Mouse (Mus musculus) heart, postnatal 0 days (tissue): ENCODE measurements at regions not wholly inside any gene's neighbourhood (a gene's known extent, or its start where the extent isn't known, plus 50 kb on each side); places are given as distances from the start of the nearest gene placed in this dataset.

Source experiments
- ATAC-seq: fragments of 200-750 bp; cut with Nextera tagmentation; 2 replicates; pipeline ENCODE4 v1.8.0; 2017; ENCODE audit warnings: low read depth, moderate number of reproducible peaks, moderate library complexity; ENCODE audit not compliant: insufficient read depth
- DNase-seq: peaks from one replicate; pipeline ENCODE4 v3.0.0-alpha.2; 2016; ENCODE audit warnings: low spot score
- H3K27ac ChIP-seq: fragments of 300-500 bp; sonication (generic); 2 replicates; pipeline ENCODE4 v1.5.1; 2014; ENCODE audit warnings: low read depth, mild to moderate bottlenecking
- H3K27me3 ChIP-seq: fragments of 300-500 bp; sonication (generic); 2 replicates; pipeline ENCODE4 v1.6.1; 2014; ENCODE audit warnings: low read length, mixed read lengths; ENCODE audit not compliant: control insufficient read depth, insufficient read depth
- H3K36me3 ChIP-seq: fragments of 300-500 bp; sonication (generic); replicated peaks from 2 replicates; pipeline ENCODE4 v1.6.1; 2014; ENCODE audit warnings: low read length, mixed read lengths; ENCODE audit not compliant: control insufficient read depth, insufficient read depth
- H3K4me1 ChIP-seq: fragments of 300-500 bp; sonication (generic); 2 replicates; pipeline ENCODE4 v1.6.1; 2014; ENCODE audit warnings: antibody characterized with exemption; ENCODE audit not compliant: control insufficient read depth, insufficient read depth
- H3K4me2 ChIP-seq: fragments of 300-500 bp; sonication (generic); 2 replicates; pipeline ENCODE4 v1.6.1; 2014; ENCODE audit warnings: low read depth, mild to moderate bottlenecking, low read length, moderate library complexity
- H3K4me3 ChIP-seq: fragments of 300-500 bp; sonication (generic); 2 replicates; pipeline ENCODE4 v1.5.1; 2014; ENCODE audit warnings: low read depth, low read length
- H3K9ac ChIP-seq: fragments of 300-500 bp; sonication (generic); replicated peaks from 2 replicates; pipeline ENCODE4 v1.6.1; 2014; ENCODE audit warnings: low read depth, low read length, mixed read lengths
- H3K9me3 ChIP-seq: fragments of 300-500 bp; sonication (generic); replicated peaks from 2 replicates; pipeline ENCODE4 v1.6.1; 2016; ENCODE audit warnings: low read length; ENCODE audit not compliant: control insufficient read depth
- CTCF ChIP-seq: IDR thresholded peaks from 2 replicates; pipeline ENCODE4 v1.5.1; 2016; ENCODE audit warnings: antibody characterized with exemption, control low read depth, low read depth
- EP300 ChIP-seq: IDR thresholded peaks from 2 replicates; pipeline ENCODE4 v1.6.1; 2016; ENCODE audit warnings: antibody characterized with exemption, low read depth
- WGBS: fragments of 180-500 bp; shearing (Covaris S2); extraction: QIAGEN DNeasy Blood & Tissue Kit; methylation state at CpG from one replicate; pipeline ENCODE4 v1.1.7; 2014; 5-methylcytosine and 5-hydroxymethylcytosine counted together

DNA sequence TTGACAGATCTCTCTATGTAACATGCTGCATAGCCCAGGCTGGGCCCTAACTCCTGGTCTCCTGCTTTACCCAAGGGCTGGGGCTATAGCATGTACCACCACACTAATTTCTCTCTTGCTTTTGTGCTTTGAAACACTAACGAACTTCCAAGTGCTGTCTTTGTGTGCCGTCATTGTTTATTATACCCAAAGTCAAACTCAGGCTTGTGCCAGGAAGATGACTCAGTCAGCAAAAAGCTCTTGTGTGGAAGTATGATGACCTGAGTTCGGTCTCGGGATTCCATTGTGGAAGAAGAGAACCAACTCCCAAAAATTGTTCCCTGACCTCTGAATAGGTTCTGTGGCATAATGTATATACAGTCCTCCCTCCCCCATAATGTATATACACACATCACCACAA lies 84.1 kb upstream of the Syt6 start:
- Histone ChIP-seq H3K4me3 (no peak overlapping the region), H3K36me3 (no peaks in the 10 kb centered on the region), H3K27me3 (no peaks in the 10 kb centered on the region), H3K4me1 (no peaks in the 10 kb centered on the region), H3K9ac (no peak overlapping the region), H3K4me2 (no peak overlapping the region), H3K27ac (no peak overlapping the region), H3K9me3 (no peaks in the 10 kb centered on the region)
- TF ChIP-seq EP300 = no peak
- no peak for TF ChIP-seq CTCF
- 75% methylated on average over 4 of the region's 4 CpGs for WGBS
- no peak for ATAC-seq
- no peak for DNase-seq

- H3K27me3 ChIP-seq = no peaks in the 10 kb centered on the region
- H3K4me3 ChIP-seq = no peak overlapping the region
- H3K4me2 ChIP-seq = no peak overlapping the region
- H3K4me1 ChIP-seq = no peaks in the 10 kb centered on the region
- DNase-seq = no peak
- H3K36me3 ChIP-seq = no peaks in the 10 kb centered on the region
- H3K9ac ChIP-seq = no peak overlapping the region
- ATAC-seq = no peak
- no peak for TF ChIP-seq CTCF
- TF ChIP-seq EP300 = no peak
- H3K27ac ChIP-seq = no peak overlapping the region
- 73% methylated on average over 3 of the region's 3 CpGs for WGBS
- no peaks in the 10 kb centered on the region for H3K9me3 ChIP-seq
These were observed 82.8 kb upstream of the Syt6 start for GRCm38 (mm10) chr3:103492211-103492610.

GRCm38 (mm10) chr3:103493623-103494022 lies 81.4 kb upstream of the Syt6 start:
- ATAC-seq (no peak), DNase-seq (no peak)
- no peak overlapping the region for H3K27ac ChIP-seq
- 90% methylated on average over 1 of the region's 1 CpGs for WGBS
- TF ChIP-seq CTCF = no peak
- no peak for TF ChIP-seq EP300
- no peaks in the 10 kb centered on the region for H3K27me3 ChIP-seq
- no peaks in the 10 kb centered on the region for H3K36me3 ChIP-seq
- H3K4me1 ChIP-seq = no peaks in the 10 kb centered on the region
- H3K9me3 ChIP-seq = no peaks in the 10 kb centered on the region
- H3K9ac ChIP-seq = no peak overlapping the region
- no peak overlapping the region for H3K4me3 ChIP-seq
- H3K4me2 ChIP-seq = no peak overlapping the region

DNA sequence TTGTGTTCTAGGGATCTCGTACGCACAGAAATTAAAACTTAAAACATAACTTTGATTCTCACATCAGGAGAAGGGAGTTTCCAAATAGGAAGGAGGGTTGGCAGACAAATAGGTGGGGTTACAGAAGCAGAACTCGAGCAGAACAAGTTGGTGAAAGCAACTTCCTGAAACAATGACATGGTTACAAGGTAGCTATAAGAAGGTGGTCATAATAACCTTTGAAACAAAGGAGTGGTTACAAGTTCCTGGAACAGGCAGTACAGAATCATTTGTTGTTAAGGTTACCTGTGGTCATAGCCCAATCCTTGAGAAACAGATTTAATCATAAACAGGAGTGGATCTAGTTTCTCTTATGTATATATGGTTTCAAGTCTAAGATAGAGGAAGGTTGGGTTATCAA lies 81.0 kb upstream of the Syt6 start:
- no peak for TF ChIP-seq EP300
- TF ChIP-seq CTCF = no peak
- H3K27me3 ChIP-seq = no peaks in the 10 kb centered on the region
- no peak for ATAC-seq
- no peak for DNase-seq
- H3K4me2 ChIP-seq = no peak overlapping the region
- no peak overlapping the region for H3K9ac ChIP-seq
- 69% methylated on average over 3 of the region's 3 CpGs for WGBS
- H3K9me3 ChIP-seq = no peaks in the 10 kb centered on the region
- no peak overlapping the region for H3K4me3 ChIP-seq
- no peaks in the 10 kb centered on the region for H3K36me3 ChIP-seq
- H3K27ac ChIP-seq = no peak overlapping the region
- no peaks in the 10 kb centered on the region for H3K4me1 ChIP-seq

DNA sequence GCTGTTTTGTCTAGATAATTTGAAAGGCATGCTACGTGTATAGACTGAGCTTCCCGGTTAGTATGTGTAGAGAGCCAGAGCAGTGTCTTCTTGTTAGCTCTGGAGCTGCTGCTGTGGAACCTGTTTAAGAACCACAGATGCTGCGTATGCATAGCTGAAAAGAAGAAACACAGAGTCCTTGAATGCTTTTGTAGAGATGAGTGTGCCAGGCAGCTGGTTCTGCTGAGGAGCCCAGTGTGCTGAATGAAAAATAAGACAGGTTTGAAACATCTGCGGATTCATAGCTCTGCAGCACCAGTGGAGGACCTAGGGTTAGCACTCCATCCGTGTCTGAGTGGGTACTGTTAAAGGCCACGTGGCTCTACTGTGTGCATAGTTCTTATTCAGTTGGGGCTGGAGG lies 78.9 kb upstream of the Syt6 start:
- DNase-seq (no peak), ATAC-seq (no peak)
- Histone ChIP-seq H3K9me3 (no peaks in the 10 kb centered on the region), H3K36me3 (no peaks in the 10 kb centered on the region), H3K27me3 (no peaks in the 10 kb centered on the region), H3K9ac (no peak overlapping the region), H3K27ac (no peak overlapping the region), H3K4me2 (no peak overlapping the region), H3K4me1 (no peaks in the 10 kb centered on the region), H3K4me3 (no peak overlapping the region)
- 85% methylated on average over 6 of the region's 6 CpGs for WGBS
- no peak for TF ChIP-seq EP300
- TF ChIP-seq CTCF = no peak

GRCm38 (mm10) chr3:103496683-103497082 lies 78.3 kb upstream of the Syt6 start:
- H3K4me3 ChIP-seq = no peak overlapping the region
- no peaks in the 10 kb centered on the region for H3K9me3 ChIP-seq
- 73% methylated on average over 3 of the region's 3 CpGs for WGBS
- ATAC-seq (no peak), DNase-seq (no peak)
- H3K4me2 ChIP-seq = no peak overlapping the region
- H3K27me3 ChIP-seq = no peaks in the 10 kb centered on the region
- H3K9ac ChIP-seq = no peak overlapping the region
- no peaks in the 10 kb centered on the region for H3K4me1 ChIP-seq
- TF ChIP-seq CTCF (no peak), EP300 (no peak)
- no peak overlapping the region for H3K27ac ChIP-seq
- H3K36me3 ChIP-seq = no peaks in the 10 kb centered on the region
